Mouse (Mus musculus) lung, adult 2 months (tissue): ENCODE data around the gene Nktr. TPM values are rescaled to one million over a fixed set of nuclear protein-coding genes. Genes with fewer than 3 reads are reported as not detected.

ENCODE experiments used
- DNase-seq: peaks from one replicate; pipeline ENCODE4 v3.0.0; 2022
- H3K4me1 ChIP-seq: fragments of 200-500 bp; 2 replicates; pipeline ENCODE4 v1.6.1; 2011; ENCODE audit warnings: low read length; ENCODE audit not compliant: control insufficient read depth, insufficient read depth
- H3K4me3 ChIP-seq: fragments of 200-500 bp; replicated peaks from 2 replicates; pipeline ENCODE3; 2011; ENCODE audit warnings: low read depth, mild to moderate bottlenecking, control low read depth, low read length; ENCODE audit errors: extremely low read depth
- CTCF ChIP-seq: fragments of 200-500 bp; IDR thresholded peaks from 2 replicates; pipeline ENCODE4 v1.5.1; 2011; ENCODE audit warnings: mild to moderate bottlenecking, low read length, control low read depth; ENCODE audit not compliant: insufficient read depth
- POLR2A ChIP-seq: fragments of 200-500 bp; IDR thresholded peaks from 2 replicates; pipeline ENCODE4 v1.6.1; 2011; ENCODE audit warnings: low read depth, mild to moderate bottlenecking, control low read depth, low read length, borderline replicate concordance; ENCODE audit errors: extremely low read depth
- WGBS: fragments of 180-500 bp; shearing (Covaris S2); methylation state at CpG from one replicate; pipeline ENCODE4 v1.1.7; 2018; 5-methylcytosine and 5-hydroxymethylcytosine counted together
- polyA plus RNA-seq: library from polyadenylated mRNA; depleted of rRNA; stranded (reverse); fragments of >200 nt; gene quantifications from 2 replicates; pipeline ENCODE4 v1.2.3, GENCODE M21; 2012

Gene Nktr
- polyA plus RNA-seq, 1 experiment = 48.6 TPM

DNA sequence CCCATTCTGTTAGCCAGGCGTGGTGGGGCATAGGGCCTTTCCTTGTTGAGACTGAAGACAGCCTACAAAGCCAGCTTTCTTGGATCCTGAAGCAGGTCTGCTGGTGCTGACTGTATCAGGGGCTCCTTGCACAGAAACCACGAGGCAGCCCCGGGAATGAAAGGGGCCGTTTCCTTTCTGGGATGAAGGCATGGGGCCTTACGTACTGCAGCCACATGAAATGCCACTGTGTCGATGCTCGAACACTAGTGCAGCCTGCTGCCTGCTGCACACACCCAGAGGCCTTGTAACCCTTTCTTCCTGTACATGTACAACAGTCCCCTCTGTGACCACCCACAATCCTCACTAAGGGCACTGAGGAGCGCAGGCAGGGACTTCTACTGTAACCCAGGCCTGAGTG lies 37.8 kb upstream of the Nktr start:
- TF ChIP-seq CTCF = no peak
- TF ChIP-seq POLR2A = no peak
- WGBS = 78% methylated on average over 8 of the region's 8 CpGs
- Histone ChIP-seq H3K4me1 (peaks cover 24% of the 10 kb centered on the region), H3K4me3 (no peak overlapping the region)
- no peak for DNase-seq

DNA sequence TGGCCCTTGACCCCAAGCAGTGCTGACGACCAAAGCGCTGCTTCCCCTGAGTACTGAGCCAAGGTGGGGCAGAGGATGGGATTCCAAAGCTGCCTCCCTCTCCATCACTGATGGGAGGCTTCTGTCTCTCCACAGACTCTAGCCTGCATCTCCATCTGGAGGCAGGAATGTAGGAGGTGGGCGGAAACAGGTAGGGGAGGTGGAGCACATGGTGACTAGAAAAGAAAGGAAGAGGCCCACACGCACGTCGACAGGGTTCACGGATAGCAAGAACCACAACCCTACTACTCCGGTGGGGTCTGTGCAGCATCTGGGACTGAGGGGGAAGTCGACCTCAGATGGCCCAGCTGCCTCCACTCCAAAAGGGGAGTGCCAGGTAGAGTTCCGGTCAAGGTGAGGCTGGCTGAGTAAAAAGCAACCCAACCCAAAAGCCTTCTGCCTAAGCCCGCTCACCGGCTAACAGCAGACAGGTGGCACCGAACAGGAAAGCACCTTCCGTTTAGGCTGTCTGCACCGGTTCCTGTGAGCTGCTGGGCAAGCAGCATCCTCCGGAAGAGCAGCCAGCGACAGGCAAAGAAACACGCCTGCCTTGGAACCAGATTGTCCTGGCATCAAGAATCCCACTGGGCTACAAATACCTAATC lies 36.8 kb upstream of the Nktr start:
- Histone ChIP-seq H3K4me3 (no peak overlapping the region), H3K4me1 (peaks cover 16% of the 10 kb centered on the region)
- DNase-seq = no peak
- TF ChIP-seq CTCF = no peak
- TF ChIP-seq POLR2A = no peak
- 75% methylated on average over 18 of the region's 18 CpGs for WGBS

GRCm38 (mm10) chr9:121684702-121685101 lies 34.3 kb upstream of the Nktr start:
- no peak for DNase-seq
- 81% methylated on average over 7 of the region's 7 CpGs for WGBS
- TF ChIP-seq CTCF (no peak), POLR2A (no peak)

DNA sequence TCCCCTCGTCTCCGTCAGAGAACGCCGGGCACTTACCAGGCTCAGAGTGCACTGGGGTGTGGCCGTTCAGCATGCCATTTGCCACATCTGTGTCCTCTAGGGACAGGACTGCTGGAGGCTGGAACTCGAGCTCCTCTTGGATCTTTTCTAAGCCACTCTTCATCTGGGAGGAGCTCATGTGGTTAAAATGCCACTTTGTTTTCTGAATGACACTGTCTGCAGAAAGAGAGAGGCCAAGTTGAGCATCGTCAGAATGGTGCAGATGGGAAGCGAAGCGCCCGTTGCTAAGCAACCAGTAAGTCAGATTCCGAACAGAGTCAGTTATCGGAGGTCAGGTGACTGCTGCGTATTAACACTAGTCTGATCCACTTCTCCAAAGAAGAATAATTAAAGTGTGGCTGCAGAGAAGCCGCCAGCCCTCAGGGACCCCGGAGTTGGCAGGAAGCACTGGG lies 28.7 kb upstream of the Nktr start:
- TF ChIP-seq CTCF (no peak), POLR2A (no peak)
- Histone ChIP-seq H3K4me1 (no peaks in the 10 kb centered on the region), H3K4me3 (no peak overlapping the region)
- 78% methylated on average over 15 of the region's 15 CpGs for WGBS
- DNase-seq = no peak

More at GRCm38 (mm10) chr9:121684702-121685101, 34.3 kb upstream of the Nktr start:
- H3K4me3 ChIP-seq = no peak overlapping the region
- H3K4me1 ChIP-seq = no peaks in the 10 kb centered on the region; the same call in 1 of the 2 replicates

DNA sequence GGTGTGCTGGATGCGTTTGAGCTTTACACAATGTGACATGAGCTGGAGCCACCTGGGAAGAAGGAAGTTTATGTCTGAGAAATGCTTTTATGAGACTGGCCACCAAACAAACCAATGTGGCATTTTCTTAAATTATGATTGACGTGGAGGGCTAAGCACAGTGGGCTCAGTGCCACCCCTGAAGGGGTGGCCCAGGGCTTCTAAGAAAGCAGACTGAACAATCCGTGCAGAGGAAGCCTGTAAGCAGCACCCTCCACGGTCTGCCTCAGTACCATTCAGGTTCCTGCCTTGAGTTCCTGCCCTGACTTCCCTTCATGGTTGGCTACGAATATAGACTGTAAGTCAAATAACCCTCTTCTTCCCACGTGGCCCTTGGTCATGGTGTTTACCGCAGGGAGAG lies 28.2 kb upstream of the Nktr start:
- 89% methylated on average over 7 of the region's 7 CpGs for WGBS
- no peak for DNase-seq
- TF ChIP-seq POLR2A (no peak), CTCF (no peak)
- no peaks in the 10 kb centered on the region for H3K4me1 ChIP-seq
- H3K4me3 ChIP-seq = no peak overlapping the region

- Histone ChIP-seq H3K4me1 (no peaks in the 10 kb centered on the region), H3K4me3 (no peak overlapping the region)
- TF ChIP-seq POLR2A (no peak), CTCF (no peak)
- DNase-seq = no peak
- 75% methylated on average over 12 of the region's 12 CpGs for WGBS
Observed at GRCm38 (mm10) chr9:121694736-121695135, 24.2 kb upstream of the Nktr start.

GRCm38 (mm10) chr9:121696626-121697025 lies 22.3 kb upstream of the Nktr start:
- WGBS = 83% methylated on average over 9 of the region's 9 CpGs
- DNase-seq = no peak

GRCm38 (mm10) chr9:121697150-121698049 lies 21.6 kb upstream of the Nktr start:
- Histone ChIP-seq H3K4me1 (no peaks in the 10 kb centered on the region), H3K4me3 (no peak overlapping the region)
- WGBS = 90% methylated on average over 1 of the region's 1 CpGs
- DNase-seq = peak; percentile 74
- peak; percentile 59 for TF ChIP-seq CTCF
- no peak for TF ChIP-seq POLR2A

More at GRCm38 (mm10) chr9:121696626-121697025, 22.3 kb upstream of the Nktr start:
- TF ChIP-seq CTCF = no peak
- no peak for TF ChIP-seq POLR2A
- no peak overlapping the region for H3K4me3 ChIP-seq
- H3K4me1 ChIP-seq = no peaks in the 10 kb centered on the region

- H3K4me3 ChIP-seq = peak overlapping the region; percentile 76
- TF ChIP-seq POLR2A (no peak), CTCF (no peak)
- H3K4me1 ChIP-seq = peaks cover 8% of the 10 kb centered on the region
- no peak for DNase-seq
- WGBS = 33% methylated on average over 11 of the region's 11 CpGs
Observed at GRCm38 (mm10) chr9:121704261-121704645, 14.7 kb upstream of the Nktr start.
